Mouse (Mus musculus): ENCODE data around the gene Pxt1.

DNA sequence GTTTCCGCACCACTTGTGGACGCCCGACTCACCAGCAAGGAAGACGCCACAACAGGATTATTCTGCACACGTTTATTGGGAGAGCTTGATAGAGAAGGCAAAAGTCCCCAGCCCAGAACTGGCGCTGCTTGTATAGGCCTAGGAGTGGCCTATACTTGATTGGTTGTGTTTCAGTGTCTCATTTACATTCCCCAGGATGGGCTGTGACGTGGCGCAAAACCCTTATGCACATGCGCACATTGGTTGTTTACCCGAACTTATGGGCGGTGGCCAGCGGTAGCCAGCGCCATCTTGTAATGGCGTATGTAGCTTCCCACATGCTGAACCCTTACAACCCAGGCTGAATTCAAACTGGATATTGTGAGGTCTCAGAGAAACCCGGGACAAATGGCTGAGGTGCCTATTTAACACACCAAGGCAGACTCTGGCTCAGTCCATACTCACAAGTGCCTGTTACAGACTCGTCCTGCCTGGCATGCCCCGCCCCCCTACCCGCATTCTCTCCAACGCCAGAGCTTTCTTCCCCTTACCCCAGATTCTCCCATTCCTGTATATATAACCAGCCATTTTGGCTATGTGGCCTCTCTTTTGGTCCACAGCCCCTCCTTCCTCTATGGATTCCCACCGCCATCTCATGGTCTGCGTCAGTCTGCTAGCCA, 48.3 kb downstream of the Pxt1 start:
- TF ChIP-seq POLR2A (IDR thresholded peaks at IDR 0.05; ENCODE audit: insufficient read depth, low read depth, low read length) (no peak), CTCF (IDR thresholded peaks at IDR 0.05; ENCODE audit: insufficient read depth, low read depth, low read length) (no peak)

Data from olfactory bulb, adult 2 months (tissue).